Mouse (Mus musculus) kidney, adult 11 months (tissue): ENCODE results near the gene Aco1.
A peak's percentile ranks its signal among the peaks of the same experiment; 100 is the strongest.

Source experiments
- DNase-seq: peaks from one replicate; pipeline ENCODE4 v3.0.0; 2022

Gene Aco1

DNA sequence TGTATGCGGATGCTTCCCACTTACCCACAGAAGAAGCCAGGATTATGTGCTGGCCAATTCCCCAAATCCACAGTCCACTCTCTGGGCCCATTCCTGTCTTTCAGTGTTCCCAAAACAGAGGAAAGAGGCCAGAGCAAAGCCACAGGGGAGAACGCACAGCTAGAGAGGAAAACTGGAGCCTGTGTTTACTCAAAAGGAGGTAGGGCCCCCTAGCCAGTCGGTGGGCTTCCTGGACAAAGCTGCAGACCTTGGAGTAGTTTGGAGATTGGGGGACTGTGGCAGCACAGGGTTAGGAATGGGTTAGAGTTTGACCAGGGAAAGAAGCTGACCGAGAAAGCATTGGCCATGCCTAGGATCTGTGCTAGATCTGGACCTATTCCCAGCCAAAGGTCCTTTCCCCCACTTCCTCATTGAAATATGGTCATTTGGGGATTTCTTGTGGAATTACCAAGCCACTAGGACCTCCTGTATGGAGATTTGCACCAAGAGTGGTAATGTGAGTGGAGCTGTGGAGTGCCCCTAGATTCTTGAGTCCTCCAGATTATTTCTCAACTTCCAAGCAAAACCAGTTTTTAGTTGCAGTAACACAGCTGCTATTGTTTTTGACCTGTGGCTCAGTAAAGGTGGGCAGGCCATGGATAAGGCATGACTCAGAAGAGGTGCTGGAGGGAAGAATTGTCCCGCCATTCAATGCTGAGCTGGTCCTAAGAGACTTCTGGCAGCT lies 14.8 kb downstream of the Aco1 start:
- no peak for DNase-seq

DNA sequence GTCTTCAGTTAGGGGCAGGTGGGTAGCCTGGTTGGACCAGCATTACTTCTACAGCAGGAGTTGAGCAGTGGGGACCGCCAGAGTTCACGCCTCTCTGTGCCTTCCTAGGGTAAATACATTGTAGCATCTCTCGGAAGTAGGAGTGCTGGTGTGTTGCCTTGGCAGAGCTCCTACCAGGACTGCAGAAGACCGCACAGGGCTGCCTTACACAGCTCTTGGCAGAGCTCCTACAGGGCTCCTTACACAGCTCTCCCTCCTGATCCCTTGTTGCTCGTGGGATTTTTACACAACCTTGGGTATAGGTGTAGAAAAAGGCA lies 15.3 kb downstream of the Aco1 start:
- no peak for DNase-seq

DNA sequence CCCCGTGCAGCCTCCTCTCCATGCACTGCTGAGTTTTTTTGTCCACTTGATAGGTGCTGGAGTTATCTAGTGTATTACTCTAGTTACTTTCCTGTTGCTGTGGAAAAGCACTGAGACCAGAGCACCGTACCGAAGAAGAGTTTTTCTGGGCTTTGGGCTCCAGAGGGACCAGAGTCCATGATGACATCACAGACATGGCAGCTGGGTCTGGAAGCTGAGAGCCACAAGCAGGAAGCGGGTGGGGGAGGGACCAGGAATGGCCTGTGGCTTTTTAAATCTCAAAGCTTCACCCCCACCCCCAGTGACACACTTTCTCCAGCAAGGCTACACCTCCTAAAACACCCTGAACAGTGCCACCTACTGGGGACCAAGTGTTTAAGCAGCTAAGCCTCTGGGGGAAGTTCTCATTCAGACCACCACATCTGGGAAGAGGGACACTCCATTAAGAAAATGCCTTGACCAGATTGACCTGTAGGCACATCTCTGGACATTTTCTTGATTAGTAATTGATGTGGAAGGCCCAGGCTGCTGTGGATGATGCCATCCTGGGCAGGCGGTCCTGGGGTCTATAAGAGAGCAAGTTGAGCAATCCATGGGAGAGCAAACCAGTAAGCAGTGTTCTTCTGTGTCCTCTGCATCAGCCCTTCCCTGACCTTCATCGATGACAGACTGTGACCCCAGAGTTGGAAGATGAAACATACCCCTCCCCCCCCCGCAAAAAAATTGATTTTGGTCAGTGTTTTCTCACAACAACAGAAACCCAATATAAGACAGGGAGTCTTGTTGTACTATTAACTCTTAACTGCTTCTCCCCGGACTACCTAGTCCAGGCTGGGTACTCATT lies 17.9 kb downstream of the Aco1 start:
- no peak for DNase-seq

DNA sequence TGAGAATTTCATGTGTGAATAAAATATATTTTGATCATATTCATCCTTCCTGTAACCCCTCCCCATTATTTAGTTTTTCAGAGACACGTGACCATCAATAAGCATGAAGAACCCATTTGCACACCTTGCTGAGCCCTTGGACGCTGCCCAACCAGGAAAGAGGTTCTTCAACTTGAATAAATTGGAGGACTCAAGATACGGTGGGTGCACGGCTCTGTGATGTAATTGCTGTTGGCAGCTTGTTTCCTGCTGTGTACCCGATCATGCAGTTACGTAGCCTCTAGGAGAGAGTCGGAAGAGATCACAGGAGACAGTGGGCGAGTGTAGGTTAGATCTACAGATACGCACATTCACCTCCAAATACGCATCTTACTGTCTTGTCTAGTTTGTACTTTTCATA lies 20.8 kb downstream of the Aco1 start:
- DNase-seq, result no peak

DNA sequence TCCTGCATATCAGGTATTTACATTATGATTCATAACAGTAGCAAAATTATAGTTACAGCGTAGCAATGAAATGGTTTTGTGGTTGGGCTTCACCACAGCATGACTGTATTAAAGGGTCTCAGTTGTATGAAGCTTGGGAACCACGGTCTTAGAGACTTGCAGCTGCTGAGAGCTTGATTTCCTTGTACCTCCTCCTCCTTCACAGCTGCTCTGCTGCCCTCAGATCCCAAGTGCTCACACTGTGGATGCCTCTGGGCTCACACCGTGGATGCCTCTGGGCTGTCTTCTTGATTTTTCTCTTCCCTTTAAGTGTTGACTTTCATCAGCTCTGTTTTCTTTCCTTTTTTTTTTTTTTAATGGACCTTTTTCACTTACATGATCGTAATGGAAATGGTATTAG lies 28.6 kb downstream of the Aco1 start:
- no peak for DNase-seq

DNA sequence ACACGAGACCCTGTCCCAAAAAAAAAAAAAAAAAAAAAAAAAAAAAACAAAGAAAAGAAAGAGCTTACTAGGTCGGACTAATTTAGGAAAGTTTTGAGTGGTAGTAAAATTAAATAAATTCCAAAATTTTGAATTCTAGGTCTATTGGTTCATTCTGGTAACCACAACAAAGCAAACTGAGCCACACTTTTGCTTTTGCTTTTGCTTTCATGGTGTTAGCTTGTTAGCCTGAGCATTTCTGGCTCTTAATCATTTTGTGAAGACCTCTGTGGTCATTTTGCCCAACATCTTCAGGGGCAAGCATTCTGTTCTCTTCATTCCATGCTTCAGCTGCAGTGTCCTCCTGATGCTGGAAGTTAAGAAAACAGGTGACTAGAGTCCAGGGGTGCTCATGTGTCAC lies 29.5 kb downstream of the Aco1 start:
- no peak for DNase-seq

DNA sequence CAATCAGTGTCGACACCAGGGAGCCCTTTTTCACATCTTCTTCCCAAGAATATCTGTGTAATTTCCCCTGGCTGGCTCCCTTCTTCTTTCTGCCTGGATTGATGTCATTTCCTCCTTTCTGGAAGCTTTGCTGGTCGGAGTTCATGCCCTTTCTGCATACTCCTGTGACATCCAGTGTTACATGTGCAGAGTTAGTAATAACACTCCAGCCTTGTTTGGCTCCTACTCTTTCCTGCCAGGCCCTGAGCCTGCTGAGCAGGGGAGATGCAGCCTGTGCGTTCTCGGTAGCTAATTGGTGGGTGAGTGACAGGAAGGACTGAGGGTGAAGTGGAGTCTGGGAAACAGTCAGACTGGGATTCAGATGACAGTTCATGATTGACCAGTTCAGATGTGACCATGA lies 31.4 kb downstream of the Aco1 start:
- no peak for DNase-seq

DNA sequence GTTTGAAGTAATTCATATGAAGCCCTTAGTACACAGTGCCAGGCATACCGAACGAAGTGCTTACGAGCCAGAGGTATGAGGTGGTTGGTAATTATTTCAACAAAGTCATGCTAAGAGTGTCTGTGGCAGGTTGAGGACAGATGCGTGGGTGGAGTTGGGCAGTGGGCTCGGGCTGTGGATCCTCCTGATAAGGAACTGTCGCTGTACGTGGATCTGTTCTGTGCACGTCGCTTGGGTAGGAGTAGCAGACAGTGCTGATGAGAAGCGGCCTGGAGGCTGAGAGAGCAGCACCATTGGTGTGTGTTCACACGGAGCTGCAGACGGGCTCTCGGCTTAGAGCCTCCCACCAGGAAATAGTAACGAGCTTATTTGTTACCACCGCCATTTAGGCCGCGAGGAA lies 35.7 kb downstream of the Aco1 start:
- DNase-seq, result no peak

DNA sequence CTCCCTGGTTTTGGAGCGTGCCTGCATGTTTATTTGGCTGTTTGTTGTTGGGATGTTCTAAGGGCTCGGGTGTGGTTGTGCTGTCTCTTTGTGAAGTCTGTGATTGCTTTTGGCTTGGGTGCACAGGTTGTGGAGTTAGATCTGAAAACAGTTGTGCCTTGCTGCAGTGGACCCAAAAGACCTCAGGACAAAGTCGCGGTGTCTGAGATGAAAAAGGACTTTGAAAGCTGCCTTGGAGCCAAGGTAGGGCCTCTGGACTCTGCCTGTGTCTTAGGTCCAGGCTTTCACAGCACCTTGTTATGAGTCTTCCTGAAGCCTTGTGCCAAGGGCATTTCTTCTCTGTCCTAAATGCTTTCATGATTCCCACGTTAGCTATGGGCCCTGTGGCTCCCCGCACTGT lies 37.2 kb downstream of the Aco1 start:
- DNase-seq, result peak; percentile 86

DNA sequence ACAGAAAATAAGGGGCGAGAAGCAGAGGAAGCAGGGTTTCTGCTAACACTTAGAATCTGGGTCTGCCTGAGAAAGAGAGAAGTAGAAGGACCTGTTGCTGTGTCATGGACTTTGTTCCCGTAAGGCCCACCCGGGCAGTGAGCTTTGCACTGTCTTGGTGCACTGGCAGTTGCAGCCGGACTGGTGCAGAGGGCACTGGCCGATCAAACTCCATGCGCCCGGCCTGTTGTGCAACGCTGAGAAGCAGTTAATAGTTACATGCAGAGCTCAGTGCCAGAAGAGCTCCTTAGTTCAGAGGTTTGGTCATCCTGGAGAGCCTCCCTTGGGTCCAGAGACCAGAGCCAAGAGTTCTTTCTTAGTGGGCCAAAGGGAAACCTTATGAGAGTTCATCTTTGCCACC lies 38.8 kb downstream of the Aco1 start:
- DNase-seq, result peak; percentile 97

DNA sequence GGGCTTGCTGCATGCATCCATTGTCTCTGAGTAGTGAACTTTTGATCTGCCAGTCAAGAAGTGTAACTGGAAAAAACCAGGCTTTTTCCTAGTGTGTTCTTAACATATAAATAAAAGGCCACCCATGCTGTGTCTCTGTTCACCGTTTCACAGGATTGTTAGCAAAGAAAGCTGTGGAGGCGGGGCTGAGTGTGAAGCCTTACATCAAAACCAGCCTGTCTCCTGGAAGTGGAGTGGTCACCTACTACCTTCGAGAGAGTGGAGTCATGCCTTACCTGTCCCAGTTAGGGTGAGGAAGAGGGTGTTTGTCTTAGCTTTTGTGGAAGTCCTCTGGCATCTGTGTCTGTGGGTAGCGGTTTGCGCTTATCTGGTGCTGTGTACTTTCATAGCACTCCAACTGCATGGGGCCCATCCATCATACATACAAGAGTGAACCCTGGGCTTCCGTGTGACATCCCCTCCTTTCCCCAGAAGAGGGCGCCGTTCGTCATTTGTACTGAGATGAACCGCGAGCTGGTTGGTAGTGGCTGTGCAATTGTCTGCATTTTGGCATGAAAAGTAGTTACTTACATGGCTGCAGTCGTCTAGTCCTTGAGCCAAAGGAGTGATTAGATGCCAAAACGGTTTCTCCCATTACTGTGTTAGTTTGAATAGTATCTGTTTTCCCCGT lies 39.9 kb downstream of the Aco1 start:
- peak; percentile 67 for DNase-seq

DNA sequence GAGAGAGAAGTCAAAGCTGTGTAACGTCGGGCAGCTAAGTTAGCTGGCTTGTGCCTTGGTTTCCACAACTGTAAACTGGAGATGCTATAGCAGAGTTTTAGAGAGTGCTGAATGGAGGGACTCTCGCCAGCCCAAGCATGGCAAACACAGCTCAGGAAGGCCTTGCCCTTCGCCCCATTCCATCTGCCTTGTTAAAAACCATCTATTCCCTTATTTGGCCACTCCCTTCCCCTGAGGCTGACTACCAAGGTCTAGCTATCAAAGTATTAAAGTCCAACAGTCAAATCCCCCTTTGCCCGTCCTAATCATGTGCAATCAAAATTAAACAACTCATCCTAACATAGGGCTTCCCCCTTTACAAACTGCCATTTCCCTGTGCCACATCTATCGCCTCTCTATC lies 40.9 kb downstream of the Aco1 start:
- no peak for DNase-seq

DNA sequence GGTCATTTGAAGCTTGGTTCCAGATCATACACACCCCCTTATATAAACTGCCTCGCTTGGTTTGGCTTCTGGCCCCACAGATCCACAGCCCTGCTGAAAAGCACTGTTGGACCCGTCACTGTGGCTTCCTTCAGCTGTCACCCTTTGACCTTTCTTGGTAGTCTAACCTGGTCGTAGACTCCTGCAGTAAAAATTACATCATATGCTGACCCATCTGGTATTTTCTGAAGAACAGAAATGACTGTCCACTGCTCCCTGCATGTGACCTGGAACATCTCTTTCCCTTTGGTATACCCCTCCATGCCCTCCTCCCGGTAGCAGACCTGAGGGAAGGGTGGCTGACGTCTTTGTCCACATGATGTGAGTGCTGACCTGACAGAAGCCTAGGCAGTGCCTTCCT lies 41.6 kb downstream of the Aco1 start:
- peak; percentile 47 for DNase-seq

DNA sequence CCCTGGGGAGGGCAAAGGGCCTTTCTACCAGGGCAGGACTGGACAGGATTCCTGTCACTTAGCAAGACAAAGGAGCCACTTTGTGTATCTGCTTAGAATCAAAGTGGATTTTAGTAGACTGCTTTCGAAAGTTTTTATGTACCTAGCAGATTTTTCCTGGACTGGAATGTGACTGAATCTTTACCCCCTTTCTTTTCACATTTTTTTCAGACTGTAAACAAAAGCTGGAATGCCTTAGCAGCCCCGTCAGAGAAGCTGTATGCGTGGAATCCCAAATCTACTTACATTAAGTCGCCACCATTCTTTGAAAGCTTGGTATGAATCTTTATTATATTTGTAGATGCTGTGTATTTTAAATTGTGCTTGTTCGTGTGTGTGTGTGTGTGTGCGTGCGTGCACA lies 45.1 kb downstream of the Aco1 start:
- no peak for DNase-seq

DNA sequence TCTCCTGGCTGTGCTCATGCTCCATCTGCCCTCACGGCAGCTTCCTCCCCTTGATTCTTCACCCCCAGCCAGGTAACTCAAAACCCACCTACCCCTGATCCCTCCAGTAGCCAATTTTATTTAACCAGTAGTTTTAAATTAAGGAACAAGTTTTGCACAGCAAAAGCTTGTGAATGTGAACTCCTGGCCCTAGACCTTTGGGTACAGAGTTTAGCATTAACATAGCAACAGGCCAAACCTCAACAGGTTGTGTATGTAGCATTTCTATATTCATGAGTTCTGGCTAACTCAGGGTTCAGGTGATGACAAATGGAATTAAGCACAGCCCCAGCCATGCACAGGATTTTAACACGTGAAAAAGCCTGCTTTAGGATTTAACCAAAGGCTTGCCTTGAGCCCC lies 49.4 kb downstream of the Aco1 start:
- no peak for DNase-seq

DNA sequence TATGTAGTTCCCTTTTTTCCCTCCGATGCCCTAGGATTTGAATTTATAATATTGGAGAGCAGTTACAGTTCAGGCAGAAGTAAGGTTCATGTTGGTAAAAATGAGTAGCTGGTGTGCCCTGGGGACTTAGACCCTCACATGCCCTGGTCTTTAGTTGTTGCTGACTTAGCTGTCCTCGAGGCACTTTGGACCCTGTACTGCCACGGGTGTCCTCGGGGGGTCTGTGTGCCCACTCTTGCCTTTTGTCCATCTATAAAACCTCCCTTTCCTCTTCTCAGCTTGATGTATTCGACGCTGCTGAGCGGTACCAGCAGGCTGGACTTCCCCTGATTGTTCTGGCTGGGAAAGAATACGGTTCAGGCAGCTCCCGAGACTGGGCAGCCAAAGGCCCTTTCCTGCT lies 50.6 kb downstream of the Aco1 start:
- no peak for DNase-seq

DNA sequence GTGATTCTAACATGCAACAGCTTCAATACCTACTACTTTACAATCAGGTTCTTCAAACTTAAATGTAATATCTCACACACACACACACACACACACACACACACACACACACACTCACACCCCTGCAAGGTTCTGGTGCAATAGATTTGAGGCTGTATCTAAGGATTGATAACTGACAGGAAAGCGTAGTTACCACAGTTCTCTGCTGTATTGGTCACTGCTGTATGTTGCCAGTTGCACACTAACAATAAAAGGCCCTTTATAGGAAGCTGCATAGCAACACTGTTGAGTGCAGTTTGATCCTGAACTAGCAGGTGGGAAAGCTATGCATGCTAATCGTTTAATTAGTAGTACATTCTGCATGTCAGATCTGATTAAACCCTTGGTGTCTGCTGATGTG lies 52.5 kb downstream of the Aco1 start:
- no peak for DNase-seq

DNA sequence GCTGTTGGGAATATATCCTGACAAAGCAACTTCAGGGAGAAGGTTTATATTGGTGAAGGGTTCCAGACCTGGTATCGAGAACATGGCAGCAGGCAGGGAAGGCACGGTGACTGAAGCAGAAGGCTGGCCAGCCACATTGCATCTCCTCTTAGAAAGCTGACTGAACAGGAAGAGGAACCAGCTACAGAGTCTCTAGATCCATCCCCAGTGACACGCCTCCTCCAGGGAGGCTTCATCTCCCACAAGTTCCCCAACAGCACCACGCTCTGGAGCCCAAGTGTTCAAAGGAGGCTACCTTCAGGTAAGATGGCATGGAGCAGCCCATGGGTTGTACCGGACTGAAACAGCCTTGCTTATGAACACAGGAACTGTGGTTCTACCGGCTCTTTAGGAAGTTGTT lies 59.3 kb downstream of the Aco1 start:
- DNase-seq, result no peak

DNA sequence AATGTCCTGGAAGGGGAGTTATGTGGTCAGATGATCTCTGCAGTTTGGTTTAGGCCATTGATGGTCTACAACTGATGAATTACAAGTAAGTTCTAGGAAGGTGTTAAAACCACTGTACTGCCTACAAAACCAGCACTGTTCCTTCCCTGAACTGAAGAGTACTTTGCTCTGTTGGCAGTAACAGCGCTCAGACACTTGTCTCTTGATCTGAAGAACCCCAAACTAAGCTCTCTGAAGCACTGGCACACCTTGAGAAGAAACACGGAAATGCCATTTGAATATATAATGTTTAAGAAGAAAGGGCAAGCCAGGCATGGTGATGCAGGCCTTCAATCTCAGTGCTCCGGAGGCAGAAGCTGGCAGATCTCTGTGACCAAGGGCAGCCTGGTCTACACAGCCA lies 61.5 kb downstream of the Aco1 start:
- DNase-seq, result no peak

DNA sequence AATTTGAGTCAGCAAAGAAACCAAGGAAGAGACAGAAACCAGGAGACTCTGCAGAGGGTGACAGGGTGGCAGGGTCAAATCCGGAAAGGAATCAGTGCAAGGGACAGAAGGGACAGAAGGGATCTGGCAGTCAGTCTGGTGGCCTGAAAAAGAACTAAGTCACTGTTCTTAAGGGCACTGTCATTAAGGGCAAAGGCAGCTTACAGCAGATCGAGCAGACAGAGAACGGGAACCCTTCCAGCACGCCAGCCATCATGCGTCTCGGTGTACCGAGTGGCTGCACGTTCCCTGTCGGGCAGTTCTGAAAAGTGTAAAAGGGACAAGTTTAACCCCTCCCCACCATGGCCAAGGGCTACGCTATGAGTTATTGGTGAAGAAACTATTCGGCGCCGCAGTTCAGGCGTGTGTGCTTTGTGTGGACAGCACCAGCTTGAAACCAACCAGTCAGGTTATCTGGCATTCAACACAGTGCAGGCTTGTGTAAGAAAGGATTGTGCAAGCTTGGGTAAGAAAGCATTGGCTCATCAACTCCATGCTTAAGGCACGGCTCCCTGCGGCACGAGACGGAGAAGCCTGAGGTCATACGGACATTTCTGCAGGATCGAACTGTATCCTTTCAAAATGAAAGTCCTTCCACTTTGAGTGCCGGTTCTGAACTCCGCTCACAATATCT lies 62.5 kb downstream of the Aco1 start:
- DNase-seq, result no peak

DNA sequence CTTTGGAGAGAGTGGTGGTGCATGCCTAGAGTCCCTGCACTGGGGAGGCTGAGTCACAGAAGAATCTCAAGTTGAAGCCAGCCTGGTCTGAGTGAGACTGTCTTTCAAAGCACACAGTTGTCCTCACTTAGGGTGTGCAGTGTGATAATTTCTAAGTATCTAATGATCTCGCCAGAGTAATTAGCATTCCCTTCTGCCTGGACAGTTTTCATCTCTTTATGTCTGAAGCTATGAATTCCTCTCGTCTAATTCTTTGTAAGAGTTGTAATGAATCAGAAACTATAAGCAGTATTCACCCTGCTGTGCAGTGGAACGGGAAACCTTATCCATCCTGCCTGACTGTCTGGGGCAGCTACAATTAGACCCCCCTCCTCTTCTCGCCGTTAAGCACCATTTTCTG lies 64.8 kb downstream of the Aco1 start:
- DNase-seq, result no peak

DNA sequence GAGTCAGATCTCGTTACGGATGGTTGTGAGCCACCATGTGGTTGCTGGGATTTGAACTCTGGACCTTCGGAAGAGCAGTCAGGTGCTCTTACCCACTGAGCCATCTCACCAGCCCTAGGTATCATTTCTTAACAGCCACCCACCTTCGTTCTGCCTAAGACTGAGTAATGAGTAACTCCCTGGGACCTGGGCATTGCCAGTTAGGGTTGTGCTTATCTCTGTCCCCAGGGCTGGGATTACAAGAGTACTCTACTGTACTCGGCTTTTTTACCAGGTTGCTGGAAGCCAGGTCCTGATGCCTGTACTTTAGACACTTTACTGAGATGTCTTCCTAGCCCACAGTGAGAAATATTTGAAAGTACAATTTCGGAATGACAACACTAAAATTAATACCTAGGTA lies 69.3 kb downstream of the Aco1 start:
- DNase-seq, result no peak

DNA sequence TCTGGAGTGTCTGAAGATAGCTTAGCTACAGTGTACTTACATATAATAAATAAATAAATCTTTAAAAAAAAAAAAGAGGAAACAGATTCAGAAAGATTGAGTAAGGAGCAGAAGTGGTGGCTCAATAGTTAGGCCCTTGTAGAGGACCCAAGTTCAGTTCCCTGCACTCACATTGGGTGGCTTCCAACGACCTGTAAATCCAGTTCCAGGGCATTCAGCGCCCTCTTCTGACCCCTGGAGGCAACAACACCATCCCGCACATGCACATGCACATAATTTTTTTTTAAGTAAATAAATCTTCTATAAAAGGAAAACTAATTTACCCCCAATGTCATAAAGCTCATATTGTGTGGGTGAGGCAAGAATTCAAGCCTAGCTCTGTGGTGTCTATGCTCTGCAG lies 75.0 kb downstream of the Aco1 start:
- DNase-seq, result no peak

DNA sequence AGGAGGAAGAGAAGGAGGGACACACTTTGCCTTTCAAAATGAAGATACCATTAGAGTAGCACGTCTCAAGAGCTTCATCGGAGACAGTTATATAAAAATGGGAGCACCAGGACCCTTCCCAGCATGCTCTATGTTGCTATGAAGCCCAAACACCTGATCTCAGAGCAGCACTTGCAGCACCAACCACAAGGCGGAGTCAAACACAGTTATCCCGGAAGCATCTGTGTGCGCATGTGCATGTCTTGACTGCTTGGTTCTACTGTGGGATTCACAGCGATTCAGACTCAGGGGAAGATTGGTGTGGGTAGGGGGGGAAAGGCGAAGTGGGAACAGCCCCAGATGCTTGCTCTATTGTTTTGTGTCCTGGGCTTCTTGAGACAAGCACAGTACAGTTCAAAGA lies 75.5 kb downstream of the Aco1 start:
- DNase-seq, result peak; percentile 34
